Mouse (Mus musculus) stomach, postnatal 0 days (tissue): ENCODE measurements at regions not wholly inside any gene's neighbourhood (a gene's known extent, or its start where the extent isn't known, plus 50 kb on each side); places are given as distances from the start of the nearest gene placed in this dataset.

Source experiments
- CTCF ChIP-seq: IDR thresholded peaks from 2 replicates; pipeline ENCODE4 v1.5.1; 2016; ENCODE audit warnings: antibody characterized with exemption, low read depth, mild to moderate bottlenecking, moderate library complexity
- EP300 ChIP-seq: optimal IDR thresholded peaks from 2 replicates; pipeline ENCODE3; 2016; ENCODE audit warnings: antibody characterized with exemption

DNA sequence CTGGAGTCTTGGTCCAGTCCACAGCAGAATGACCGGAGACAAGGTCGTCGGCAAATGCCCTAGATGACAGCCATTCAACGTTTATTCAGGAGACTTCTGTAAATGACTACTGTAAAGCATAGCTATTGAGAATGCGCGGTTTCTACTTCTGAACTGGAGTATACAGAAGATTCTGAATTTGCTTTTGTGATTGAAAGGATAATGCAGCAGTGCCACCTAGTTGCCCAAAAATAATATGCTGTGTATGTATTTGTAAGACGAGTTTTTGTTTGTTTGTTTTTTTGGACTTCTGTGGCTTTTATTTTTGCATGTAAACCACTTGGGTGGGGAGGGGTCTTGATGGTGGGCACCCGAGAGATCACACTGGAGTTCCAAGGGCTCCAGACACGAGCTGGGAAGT, 1276.3 kb upstream of the Tenm3 start:
- TF ChIP-seq EP300 (no peak), CTCF (peak; percentile 21; the same call in 1 of the 2 replicates)
